Mouse (Mus musculus): ENCODE data around the gene Ndufs8.

DNA sequence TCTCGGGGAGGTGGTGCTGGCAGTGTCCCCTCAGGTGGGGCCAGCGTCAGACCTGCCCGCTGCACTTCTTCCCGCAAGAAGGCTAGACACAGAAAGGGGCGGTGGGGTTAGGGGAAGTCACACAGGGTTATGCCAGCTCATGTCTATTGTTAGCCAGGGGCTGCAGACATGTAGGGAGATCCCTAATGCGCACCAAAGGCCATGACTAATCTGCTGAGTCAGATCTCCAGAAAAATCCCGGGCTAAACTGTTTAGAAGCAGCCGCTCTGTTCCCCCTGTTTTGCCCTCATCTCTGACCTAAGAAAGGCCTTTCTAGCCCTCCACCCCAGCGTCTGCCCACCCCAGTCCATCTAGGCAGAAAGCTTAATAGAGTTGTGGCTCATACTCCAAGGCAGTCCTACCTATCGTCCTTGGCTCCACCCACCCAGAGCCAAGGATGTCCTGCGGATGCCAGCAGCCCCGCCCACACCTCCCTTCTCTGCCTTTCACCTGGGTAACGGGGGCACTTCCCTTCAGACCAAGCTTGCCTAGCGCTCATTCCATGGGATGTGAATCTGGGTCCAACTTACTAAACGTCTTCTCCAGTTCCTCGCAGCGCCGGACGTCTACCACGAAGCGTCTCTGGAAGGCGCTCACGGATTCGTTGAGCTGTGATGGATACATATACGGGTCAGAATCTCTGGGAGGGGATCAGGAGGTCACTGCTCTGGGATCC is 8.8 kb downstream of the Ndufs8 start:
- TF ChIP-seq CTCF (IDR thresholded peaks at IDR 0.05; ENCODE audit: extremely low read depth, insufficient read length, insufficient replicate concordance, low read depth, low read length), result no peak
- TF ChIP-seq POLR2A (IDR thresholded peaks at IDR 0.05; ENCODE audit: low read depth, low read length), result no peak
